Mouse (Mus musculus): ENCODE results near the gene B4galt3.

DNA sequence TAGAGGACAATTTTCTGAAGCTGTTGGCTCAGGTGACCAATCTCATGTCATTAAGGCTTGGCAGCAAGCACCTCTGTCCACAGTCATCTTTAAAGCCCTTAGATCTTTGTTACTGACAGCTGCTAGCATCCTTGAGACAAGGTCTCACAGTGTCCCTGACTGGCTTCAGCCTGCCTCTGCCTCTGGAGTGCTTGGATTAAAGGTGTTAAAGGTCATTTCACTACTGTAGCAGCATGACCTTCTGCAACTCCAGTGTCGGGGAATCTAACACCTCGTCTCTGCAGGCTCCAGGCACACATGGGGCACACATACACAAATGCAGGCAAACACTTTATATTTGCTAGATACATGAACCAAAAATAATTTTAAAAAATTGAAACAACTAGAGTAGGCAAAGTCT lies 55.4 kb downstream of the B4galt3 start:
- no peak for TF ChIP-seq CTCF (IDR thresholded peaks at IDR 0.05; ENCODE audit: borderline replicate concordance, insufficient read depth, low read length)
- no peak for TF ChIP-seq POLR2A (IDR thresholded peaks at IDR 0.05; ENCODE audit: low read depth, low read length)
